Mouse (Mus musculus) CD4-positive, CD25-positive, alpha-beta regulatory T cell, adult 2 months (primary cell): ENCODE measurements around the gene Spats2l.

Experiments used
- DNase-seq: peaks from one replicate; pipeline ENCODE4 v3.0.0-alpha.2; 2012; ENCODE audit warnings: low read depth, low spot score

Gene Spats2l

GRCm38 (mm10) chr1:57774001-57774667, at the start of gene Spats2l:
Gene Spats2l, plus strand, starts transcription at chr1:57774162.
- DNase-seq, result no peak

GRCm38 (mm10) chr1:57725268-57725667, 48.7 kb upstream of the Spats2l start:
- DNase-seq, result no peak

DNA sequence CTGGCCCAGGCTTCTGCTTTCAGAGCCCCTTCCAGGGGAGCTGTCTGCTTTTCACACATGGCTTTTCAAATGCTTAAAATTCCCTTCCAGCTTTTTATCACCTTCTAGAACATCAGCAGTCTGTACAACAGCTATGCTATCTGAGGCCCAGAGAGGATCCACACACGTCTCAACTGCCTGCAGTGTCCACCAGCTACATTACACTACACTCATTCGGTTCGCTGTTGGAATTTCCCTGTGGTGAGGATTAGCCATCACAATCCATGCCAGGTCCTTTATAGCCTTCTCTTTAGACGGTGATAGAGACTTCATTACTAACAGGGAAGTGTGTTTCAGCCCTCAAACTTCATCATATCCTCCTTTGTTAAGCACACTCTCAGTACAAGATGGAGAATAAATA, 38.1 kb upstream of the Spats2l start:
- no peak for DNase-seq

GRCm38 (mm10) chr1:57741740-57742139, 32.2 kb upstream of the Spats2l start:
- no peak for DNase-seq

DNA sequence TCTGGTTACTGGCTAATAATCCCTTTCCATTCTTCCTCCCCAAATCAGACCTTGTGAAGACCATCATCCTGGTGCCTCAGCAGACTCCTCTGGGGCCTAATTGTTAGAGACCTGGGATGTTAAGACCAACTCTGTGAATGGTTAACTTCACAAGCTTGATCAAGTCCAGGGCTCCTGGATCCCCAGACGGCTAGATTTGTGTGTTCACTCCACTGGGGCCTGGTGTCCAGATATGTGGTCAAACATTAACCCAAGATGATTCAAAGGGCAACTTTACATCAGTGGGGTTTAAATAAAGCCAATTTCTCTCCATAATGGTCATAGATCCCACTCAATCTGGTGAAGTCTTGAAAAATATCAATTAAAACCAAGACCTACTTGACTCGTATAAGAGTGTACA, 31.7 kb upstream of the Spats2l start:
- no peak for DNase-seq

- DNase-seq, result no peak
These were observed 22.2 kb upstream of the Spats2l start for GRCm38 (mm10) chr1:57751781-57752180.

- no peak for DNase-seq
These were observed 7.6 kb upstream of the Spats2l start for GRCm38 (mm10) chr1:57766396-57766795.

GRCm38 (mm10) chr1:57773326-57773725, 636 bp upstream of the Spats2l start:
- DNase-seq, result no peak

DNA sequence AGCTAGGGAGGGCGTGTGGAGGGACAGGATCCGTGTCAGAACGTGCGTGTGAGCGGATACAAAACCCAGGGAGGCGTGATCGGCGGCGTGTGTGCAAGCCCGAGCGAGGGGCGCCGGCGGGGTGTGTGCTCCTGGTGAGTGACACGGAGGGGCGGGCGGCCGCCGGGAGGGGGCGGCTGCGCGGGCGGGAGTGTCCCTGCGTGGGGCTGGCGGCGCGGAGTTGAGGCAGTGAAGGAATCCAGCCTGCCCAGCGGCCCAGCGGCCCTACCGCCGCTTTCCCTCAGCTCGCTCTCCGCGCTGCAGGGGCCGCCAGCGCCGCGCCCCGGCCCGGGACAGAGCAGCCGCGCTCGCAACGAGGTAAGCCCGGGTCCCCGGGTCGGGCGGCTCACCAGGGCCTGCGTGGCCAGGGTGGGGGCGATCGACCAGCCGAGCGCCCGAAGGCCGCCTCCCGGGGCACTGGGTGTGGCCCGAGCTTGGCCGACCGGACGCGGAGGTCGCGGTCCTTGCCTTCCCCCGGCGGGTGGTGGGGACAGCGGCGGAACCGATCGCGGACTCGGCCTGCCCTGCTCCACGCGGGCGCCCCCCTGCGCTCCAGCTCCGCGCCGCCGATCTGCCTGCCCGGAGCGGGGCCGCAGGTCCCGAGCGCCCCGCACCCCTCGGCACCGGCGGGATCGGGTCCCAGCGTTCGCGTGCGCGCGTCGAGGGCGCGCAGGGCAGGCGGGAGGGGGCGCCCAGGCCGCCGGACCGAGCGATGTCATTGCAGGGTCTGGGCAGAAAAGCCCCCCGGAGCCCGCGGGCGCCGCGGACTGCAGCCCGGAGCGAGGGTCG, 920 bp downstream of the Spats2l start:
- peak; percentile 7 for DNase-seq

DNA sequence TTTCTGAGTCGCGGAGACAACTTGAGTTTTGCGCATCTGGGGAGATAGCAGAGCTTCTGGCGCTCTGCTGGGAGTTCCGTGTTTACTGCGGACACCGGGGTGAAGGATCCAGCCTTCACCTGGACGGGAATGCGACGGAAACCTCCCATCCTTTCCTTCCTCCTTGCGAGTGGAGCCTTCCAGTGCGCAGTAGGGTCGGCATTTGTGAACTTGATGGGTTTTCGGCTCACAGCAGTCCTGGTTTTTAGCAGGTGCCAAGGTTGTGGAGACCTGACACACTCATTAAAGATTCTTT, 1.5 kb downstream of the Spats2l start:
- no peak for DNase-seq

- no peak for DNase-seq
These were observed 2.8 kb downstream of the Spats2l start for GRCm38 (mm10) chr1:57776671-57777281.

DNA sequence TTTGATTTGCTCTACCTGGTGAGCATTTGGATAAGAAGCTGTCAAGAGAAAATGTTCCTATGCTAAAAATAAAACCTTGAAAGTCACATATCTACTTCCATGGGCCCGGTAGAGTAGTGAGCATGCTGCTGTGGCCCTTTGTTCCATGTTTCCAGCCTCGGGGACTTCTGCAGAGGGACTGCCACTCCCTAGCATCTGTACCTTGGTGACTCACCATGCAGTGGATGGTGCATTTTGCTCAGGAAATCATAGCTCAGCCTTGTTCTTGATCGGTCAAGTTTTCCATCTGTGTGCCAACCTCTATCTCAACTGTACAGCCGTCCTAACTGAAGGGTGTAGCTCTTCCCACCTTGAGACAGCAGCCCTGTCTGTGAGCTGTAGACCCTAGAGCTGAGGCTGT, 10.3 kb downstream of the Spats2l start:
- DNase-seq, result no peak

DNA sequence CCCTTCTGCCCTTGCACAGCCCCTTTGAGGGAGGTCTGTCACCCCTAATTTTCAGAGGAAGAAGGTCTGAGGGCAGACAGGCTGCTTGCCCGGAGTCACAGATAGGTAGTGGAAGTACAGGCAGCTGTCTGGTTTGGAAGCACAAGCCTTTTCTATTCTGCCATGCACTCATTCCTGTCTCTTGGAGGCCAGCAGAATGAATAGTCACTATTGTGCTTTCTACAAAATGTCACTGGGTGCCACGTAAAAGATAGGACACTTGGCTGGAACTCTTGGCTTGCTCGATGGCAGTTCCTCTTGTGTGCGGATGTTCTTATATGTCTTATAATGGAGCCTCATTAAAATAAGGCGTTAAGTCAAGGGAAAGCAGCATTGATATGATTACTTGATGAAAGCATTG, 15.9 kb downstream of the Spats2l start:
- DNase-seq, result no peak

DNA sequence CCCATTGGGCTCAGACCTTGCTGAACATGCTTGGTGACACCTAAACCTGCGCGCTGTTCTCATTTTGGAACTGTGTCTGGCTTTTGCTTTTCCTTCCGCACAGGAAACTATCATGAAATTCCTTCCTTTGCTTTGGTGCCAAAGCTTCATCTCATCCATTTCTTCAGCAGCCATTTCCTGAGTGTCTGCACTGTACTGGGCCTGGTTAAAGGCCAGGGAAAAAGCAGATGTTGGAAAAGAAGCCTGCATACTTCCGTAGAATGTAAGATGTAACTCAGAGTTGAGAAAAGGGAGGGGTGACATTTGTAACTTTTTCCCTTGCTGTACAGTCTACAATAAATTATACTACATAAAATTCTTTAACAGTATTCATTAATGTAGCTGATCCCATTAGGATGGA, 18.2 kb downstream of the Spats2l start:
- no peak for DNase-seq

DNA sequence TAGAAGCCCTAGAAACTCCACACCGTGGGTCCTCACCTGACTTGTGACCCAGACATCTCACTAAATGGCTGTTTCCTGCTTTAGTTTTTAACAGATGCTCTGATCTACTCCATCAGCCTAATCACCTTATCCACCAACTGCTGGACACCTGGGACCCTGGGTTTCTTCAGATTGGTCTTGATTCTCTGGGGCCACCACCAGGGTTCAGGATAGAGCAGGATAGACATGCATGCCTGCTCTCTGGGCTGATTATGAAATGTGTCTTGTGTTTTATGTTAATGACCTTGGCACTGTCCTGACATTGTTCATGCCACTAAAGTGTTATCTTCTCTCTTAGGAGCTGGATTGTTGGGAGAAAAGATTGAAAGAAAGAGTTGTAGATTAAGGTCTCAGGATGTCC, 21.9 kb downstream of the Spats2l start:
- no peak for DNase-seq

DNA sequence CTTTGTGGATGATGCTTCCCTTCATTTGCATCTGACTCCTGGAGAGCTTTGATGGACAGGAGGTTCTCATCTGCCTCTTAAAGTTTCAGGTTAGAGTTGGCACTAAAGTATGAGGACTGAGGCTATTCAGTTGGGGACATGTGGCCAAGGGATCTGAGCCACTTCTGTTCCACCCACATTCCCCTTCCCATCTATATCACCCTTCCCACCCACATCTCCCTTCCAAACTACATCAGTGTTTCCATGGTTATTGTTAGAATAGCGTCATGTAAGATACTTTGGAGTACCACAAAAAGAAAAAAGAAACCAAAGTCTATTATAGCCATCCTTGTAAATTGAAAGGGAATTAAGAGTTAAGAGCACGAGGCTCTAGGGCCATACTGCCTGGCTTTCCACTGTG, 25.4 kb downstream of the Spats2l start:
- no peak for DNase-seq

DNA sequence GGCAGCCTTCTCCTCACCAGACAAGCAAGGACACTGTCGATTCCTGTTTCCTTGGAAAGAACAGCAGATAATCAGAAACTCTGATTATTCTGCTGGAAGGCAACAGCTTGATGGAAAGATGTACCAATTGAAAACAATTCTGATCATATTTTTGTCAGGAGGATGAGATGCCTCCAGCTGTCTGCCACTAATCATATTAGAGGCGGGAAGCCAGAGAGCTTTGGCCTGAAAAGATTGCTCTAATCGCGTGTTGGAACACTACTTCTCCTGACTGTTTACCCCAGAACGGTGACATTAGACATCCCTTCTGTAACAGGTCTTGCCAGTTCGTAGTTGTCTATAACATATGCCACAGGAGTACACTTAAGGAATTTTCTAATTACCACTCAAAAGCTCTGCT, 26.9 kb downstream of the Spats2l start:
- DNase-seq, result no peak

DNA sequence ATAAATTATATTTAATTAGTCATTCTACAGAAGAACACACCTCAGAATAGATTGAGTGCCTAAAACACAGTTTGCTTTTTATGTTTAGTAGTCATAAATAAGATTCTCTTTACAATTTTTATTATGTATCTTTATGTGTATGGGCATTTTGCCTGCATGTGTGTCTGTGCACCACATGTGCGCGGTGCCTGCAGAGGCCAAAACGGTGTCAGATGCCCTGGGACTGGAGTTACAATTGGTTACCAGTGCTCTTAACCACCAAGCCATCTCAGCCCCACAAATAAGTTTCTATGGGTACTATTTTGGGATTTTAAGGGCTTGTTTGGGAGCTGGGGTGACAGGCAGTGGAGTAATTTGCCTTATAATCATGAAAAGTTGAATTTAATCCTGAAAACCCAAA, 32.2 kb downstream of the Spats2l start:
- no peak for DNase-seq

DNA sequence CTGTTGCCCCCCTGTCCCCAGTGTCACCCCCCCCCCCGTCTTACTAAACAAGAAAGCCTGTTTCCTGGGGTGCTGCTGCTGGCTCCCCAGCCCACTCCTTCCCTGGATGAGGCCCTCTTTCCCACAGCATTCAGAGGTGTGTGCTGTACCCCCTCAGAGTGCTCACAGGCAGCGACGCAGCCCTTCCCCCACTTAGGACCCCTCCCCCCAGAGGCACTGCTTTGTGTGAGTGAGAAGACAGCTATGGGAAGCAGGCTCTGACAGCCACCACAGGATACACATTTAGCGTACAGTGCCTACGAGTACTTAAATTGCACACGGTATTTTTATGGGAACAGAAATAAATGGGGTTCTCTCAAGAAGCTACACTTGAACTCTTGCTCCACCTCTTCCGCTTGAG, 33.9 kb downstream of the Spats2l start:
- no peak for DNase-seq

DNA sequence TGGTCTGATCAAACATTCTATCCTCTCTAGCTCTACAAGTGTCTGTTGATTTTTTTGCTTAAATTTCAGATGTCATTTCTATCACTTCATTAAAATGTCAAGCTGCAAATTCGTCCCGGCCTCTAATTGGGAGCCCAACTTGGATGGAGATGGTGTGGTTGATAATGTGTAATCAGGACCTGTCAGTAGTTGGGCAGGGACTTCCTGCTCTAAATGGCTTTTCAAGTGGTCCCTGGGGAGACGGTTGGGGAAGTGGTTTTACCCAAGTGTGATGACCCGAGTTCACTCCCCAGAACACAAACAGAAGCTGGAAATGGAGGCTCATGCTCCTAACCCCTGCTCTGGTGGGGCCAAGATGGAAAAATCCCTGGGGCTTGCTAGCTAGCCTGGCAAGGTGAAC, 36.3 kb downstream of the Spats2l start:
- no peak for DNase-seq

GRCm38 (mm10) chr1:57817103-57817502, 43.1 kb downstream of the Spats2l start:
- no peak for DNase-seq

- no peak for DNase-seq
These were observed 46.6 kb downstream of the Spats2l start for GRCm38 (mm10) chr1:57820428-57820997.
